Comparison of ENCODE assay signal across 17 mouse cellular contexts in the genomic region with DNA sequence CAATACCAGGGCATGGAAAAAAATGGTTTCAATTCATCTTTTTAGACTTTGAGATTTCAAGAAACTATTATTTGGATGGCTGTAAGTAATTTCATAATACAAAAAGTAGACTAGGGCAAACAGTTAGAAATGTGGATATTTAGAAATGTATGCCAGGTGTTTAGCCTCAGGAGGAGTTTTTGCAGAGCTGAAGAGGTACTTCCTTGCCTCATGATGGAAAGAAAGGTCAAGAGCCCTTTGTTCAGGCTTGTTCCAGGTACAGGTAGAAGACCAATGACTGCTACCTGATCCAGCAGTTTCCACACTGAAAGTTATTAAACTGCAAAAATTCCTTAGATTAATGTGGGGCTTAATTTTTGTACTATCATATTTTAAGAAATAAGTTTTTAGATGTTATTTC.
"Had no signal": no experiment of that assay in that cellular context is flagged by ENCODE, and none has a peak within 500 bp of the region (broad histone marks: within the 10 kb centered on the region; RNA-seq: fewer than 3 reads in every experiment).

No protein-coding gene starts in this region.

- H3K4me3 ChIP-seq: liver, embryonic 13.5 days; liver, embryonic 15.5 days; lung, embryonic 15.5 days; megakaryocyte, embryonic 14.5 days; midbrain, embryonic 13.5 days; midbrain, embryonic 15.5 days; neural tube, embryonic 12.5 days; stomach, embryonic 15.5 days had no signal

- H3K4me1 ChIP-seq: liver, embryonic 13.5 days; liver, embryonic 15.5 days; lung, embryonic 15.5 days; megakaryocyte, embryonic 14.5 days; midbrain, embryonic 13.5 days; midbrain, embryonic 15.5 days; neural tube, embryonic 12.5 days; stomach, embryonic 15.5 days had no signal

- H3K9me3 ChIP-seq: liver, embryonic 13.5 days; liver, embryonic 15.5 days; lung, embryonic 15.5 days; megakaryocyte, embryonic 14.5 days; midbrain, embryonic 13.5 days; midbrain, embryonic 15.5 days; neural tube, embryonic 12.5 days; stomach, embryonic 15.5 days had no signal

- H3K9ac ChIP-seq: liver, embryonic 13.5 days; liver, embryonic 15.5 days; liver, postnatal 0 days; lung, embryonic 15.5 days; midbrain, embryonic 13.5 days; midbrain, embryonic 15.5 days; neural tube, embryonic 12.5 days; stomach, embryonic 15.5 days had no signal

- H3K27ac ChIP-seq: liver, embryonic 13.5 days; liver, embryonic 15.5 days; lung, embryonic 15.5 days; macrophage; midbrain, embryonic 13.5 days; midbrain, embryonic 15.5 days; neural tube, embryonic 12.5 days; stomach, embryonic 15.5 days; stomach, postnatal 0 days had no signal

- H3K27me3 ChIP-seq: liver, embryonic 13.5 days; liver, embryonic 15.5 days; lung, embryonic 15.5 days; megakaryocyte, embryonic 14.5 days; midbrain, embryonic 13.5 days; midbrain, embryonic 15.5 days; neural tube, embryonic 12.5 days; stomach, embryonic 15.5 days had no signal

- DNase-seq: liver, embryonic 13.5 days; liver, postnatal 0 days; lung, adult 2 months; right cerebral cortex, postnatal 14 days; thymus, adult 2 months; thymus, postnatal 25 days; thymus, postnatal 4 days had no signal

- H3K4me2 ChIP-seq: liver, embryonic 13.5 days; liver, embryonic 15.5 days; lung, embryonic 15.5 days; midbrain, embryonic 11.5 days; midbrain, embryonic 13.5 days; midbrain, embryonic 15.5 days; neural tube, embryonic 12.5 days; stomach, embryonic 15.5 days had no signal

- H3K36me3 ChIP-seq: liver, embryonic 13.5 days; liver, embryonic 15.5 days; lung, embryonic 15.5 days; midbrain, embryonic 13.5 days; midbrain, embryonic 15.5 days; neural tube, embryonic 12.5 days; stomach, embryonic 15.5 days had no signal

- ATAC-seq: liver, postnatal 0 days; midbrain, embryonic 13.5 days; midbrain, embryonic 15.5 days had no signal
